Comparison of ENCODE assay signal across 8 mouse cellular contexts in the genomic region with DNA sequence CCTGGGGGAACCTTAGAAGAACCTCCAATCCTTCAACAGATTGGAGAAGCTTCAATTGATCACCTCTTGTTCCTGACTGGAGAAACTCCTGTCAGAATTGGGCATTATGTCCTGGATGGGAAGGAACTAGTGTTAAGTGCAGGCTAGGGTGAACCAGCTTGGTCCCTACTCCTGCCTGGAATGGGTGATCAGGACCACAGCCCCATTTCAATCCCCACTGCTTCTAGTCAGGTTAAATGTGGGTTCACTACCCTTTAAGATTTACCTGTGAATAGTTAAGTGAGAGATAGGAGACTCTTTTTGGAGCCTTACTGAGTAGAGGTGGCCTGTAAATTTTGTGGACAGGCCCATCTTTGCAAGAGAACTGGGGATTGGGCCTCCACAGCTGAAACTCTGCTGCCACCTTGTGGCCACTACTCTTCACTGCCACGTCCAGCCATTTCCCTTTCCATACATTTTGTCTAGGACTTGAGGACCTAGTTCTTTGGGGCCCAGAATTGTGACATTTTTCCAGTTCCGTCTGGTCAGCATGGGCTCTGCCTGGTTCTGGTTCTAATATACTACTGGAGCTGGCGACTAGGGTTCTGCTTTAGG. TPM values are rescaled to one million over a fixed set of nuclear protein-coding genes. Genes with fewer than 3 reads are reported as not detected.
DNase-seq lines count a peak whose midpoint lies in the region; ATAC-seq and TF ChIP-seq lines count a peak whose summit lies in the region.

A gene (minus strand): TSS at position 51 of the 594 bp plus-strand sequence.

- no peak for ATAC-seq in heart, embryonic 16.5 days (replicated peaks; ENCODE audit: extremely low read depth, insufficient read depth, low FRiP score)

- no peak within 1 kb of the TSS for H3K27ac ChIP-seq in heart, embryonic 10.5 days
- no peak within 1 kb of the TSS for H3K27ac ChIP-seq in heart, embryonic 16.5 days (ENCODE audit: low read length)
- peak within 1 kb of the TSS; percentile 67 for H3K27ac ChIP-seq in layer of hippocampus, adult 2 months

- no peaks in the 10 kb centered on the region for H3K27me3 ChIP-seq in heart, embryonic 10.5 days (ENCODE audit: insufficient read depth, poor library complexity, severe bottlenecking)
- no peaks in the 10 kb centered on the region for H3K27me3 ChIP-seq in heart, embryonic 16.5 days (ENCODE audit: control insufficient read depth, insufficient read depth, low read length)

- peaks cover 11% of the 10 kb centered on the region for H3K4me1 ChIP-seq in heart, embryonic 10.5 days
- H3K4me1 ChIP-seq in heart, embryonic 16.5 days (ENCODE audit: control insufficient read depth, insufficient read depth, low read length) = peaks cover 9% of the 10 kb centered on the region

- peak within 1 kb of the TSS; percentile 34; the same call in 1 of the 2 replicates for H3K9ac ChIP-seq in heart, embryonic 16.5 days (ENCODE audit: low read length)

- peak; percentile 97 for TF ChIP-seq CTCF in layer of hippocampus, adult 2 months (conservative IDR thresholded peaks at IDR 0.05)

- DNase-seq in heart, adult 11 months = peak; percentile 94
- DNase-seq in heart, embryonic 10.5 days (ENCODE audit: low spot score) = no peak
- DNase-seq in adrenal gland, postnatal 14 days = peak; percentile 86
- peak; percentile 77 for DNase-seq in embryo, embryonic 9.5 days (ENCODE audit: extremely low spot score)
- peak; percentile 77 to 83 for DNase-seq in layer of hippocampus, adult 2 months (ENCODE audit: low spot score in 2 of 2)
- peak; percentile 73 for DNase-seq in lung, postnatal 25 days (ENCODE audit: low spot score)
- DNase-seq in right cerebral cortex, postnatal 10 days (ENCODE audit: low spot score in 2 of 2) = peak; percentile 81 to 85

- H3K36me3 ChIP-seq in heart, embryonic 10.5 days = peaks cover 72% of the 10 kb centered on the region
- H3K36me3 ChIP-seq in heart, embryonic 16.5 days (ENCODE audit: control insufficient read depth, insufficient read depth) = peaks cover 47% of the 10 kb centered on the region

- WGBS in heart, embryonic 10.5 days = 7% methylated on average over 3 of the region's 3 CpGs
- 7% methylated on average over 3 of the region's 3 CpGs for WGBS in heart, embryonic 16.5 days

- H3K4me3 ChIP-seq in heart, embryonic 10.5 days = no peak within 1 kb of the TSS
- H3K4me3 ChIP-seq in heart, embryonic 16.5 days (ENCODE audit: low read length) = no peak within 1 kb of the TSS
- H3K4me3 ChIP-seq in layer of hippocampus, adult 2 months = no peak within 1 kb of the TSS

- H3K4me2 ChIP-seq in heart, embryonic 16.5 days (ENCODE audit: low read depth, low read length) = no peak within 1 kb of the TSS

- H3K9me3 ChIP-seq in heart, embryonic 10.5 days = no peaks in the 10 kb centered on the region
- no peaks in the 10 kb centered on the region for H3K9me3 ChIP-seq in heart, embryonic 16.5 days (replicated peaks; ENCODE audit: control insufficient read depth, low read length)

RNA-seq across cellular contexts. Expression of the gene that starts here (rescaled TPM):
- polyA plus RNA-seq in heart, embryonic 10.5 days (2016; fragmentation: Nextera tagmentation; extraction: Ambion mirVana) = 0.88 and 0.99 TPM in 2 replicates
- total RNA-seq in adrenal gland, postnatal 14 days (2021) = 4.1 and 4.8 TPM in 2 replicates
- 2.1 and 2.6 TPM in 2 replicates for polyA plus RNA-seq in heart, embryonic 16.5 days (2015; fragmentation: Nextera tagmentation; extraction: Ambion mirVana)
- total RNA-seq in layer of hippocampus, adult 2 months (2021) = 1 to 10 TPM; 5.5 TPM
